Mouse (Mus musculus) mouse trophoblast stem cell (cell line): ENCODE results near the gene Tril.

Source experiments
- in situ Hi-C, 2 experiments: fragments of 300-500 bp; cut with MseI, MboI; formaldehyde crosslinking; loops; 2 replicates in 1 of 2; 3 replicates in 1 of 2; pipeline ENCODE4 v1.15.1; 2025

Gene Tril

DNA sequence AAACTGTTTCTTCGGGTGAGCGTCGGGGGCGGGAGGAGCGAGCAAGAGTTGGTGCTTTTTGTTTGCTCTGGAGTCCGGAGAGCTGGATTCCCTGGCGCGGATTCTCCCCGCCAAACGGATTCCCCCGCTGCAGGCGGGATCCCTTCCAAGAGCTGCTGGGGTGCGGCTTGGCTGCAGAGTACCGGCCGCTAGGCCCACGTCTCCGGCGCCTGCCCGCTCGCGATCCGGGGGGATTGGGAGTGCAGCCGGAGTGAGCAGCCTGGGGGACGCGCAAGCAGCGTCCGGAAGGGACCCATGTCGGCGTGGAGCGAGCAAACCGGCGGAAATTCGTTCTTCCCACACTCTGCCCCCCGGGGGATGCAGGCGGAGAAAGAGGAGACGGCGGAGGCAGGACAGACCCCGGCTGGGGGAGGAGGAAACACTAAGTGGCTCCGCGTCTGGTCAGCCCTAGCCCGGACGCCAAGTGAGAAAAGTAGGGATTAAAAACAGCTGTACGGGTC is at the start of gene Tril:
Gene Tril (minus strand): TSS at position 345 of the 500 bp plus-strand sequence.
- in situ Hi-C loops = no loop called here

DNA sequence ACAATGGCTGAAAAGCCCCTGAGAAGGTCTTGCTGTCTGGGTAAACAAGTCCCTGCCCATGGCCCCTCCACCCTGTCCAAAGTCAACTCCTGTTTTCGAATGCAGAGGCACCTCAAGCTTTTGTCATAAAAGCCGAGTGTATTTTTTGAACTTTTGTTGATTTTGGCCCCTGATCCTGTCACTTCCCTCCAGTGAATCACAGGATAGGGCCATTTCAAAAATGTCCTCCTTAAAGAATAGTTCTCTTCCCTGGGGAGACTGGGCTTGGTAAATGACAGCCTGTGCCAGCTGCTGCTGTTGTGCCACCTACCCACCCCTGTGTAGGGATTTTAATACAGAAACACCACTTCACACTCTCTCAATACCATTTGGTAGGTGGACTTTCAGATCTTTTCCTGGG is 42.4 kb upstream of the Tril start:
- in situ Hi-C loops = no loop called here

- in situ Hi-C loops = no loop called here
Observed at GRCm38 (mm10) chr6:53859106-53859505, 38.5 kb upstream of the Tril start.

DNA sequence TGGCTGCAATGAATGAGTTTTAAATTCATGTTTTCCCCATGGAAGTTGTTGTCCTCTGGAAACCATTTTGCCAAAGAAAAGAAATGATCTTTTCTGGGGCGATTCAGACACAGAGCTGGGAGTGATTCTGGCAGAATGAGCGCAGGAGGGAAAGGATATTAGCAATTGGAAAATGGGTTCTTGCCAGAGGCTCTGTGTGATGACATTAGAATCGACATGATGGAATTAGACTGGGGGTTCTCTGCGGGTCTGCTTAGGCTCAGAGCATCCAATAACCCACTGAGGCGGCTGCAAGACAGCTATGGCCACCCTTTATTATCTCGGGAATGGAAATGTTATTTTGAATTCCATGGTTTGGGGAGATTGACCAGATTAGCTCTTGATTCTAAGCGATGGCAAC is 37.2 kb upstream of the Tril start:
- in situ Hi-C loops = no loop called here

- in situ Hi-C loops = no loop called here
Observed at GRCm38 (mm10) chr6:53856775-53857174, 36.1 kb upstream of the Tril start.

- in situ Hi-C loops = no loop called here
Observed at GRCm38 (mm10) chr6:53854971-53855856, 34.6 kb upstream of the Tril start.

DNA sequence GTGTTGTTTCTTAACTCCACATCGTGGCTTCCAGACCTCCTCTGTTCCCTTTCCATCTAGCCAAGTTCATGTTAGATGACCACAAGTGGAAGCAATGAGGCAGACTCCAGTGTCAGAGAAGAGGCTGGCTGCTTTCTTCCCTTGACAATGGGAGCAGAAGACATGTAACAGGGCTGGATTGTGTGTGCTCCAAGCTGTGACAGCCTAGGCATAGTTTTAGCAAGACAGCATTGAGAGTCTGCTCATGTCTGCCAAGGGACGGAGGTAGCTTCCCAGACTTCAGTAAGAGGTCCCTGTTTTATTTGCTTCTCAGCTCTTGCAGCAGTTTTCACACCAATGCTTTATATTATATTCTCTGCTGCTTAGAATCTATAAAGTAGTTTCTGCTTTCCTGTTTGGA is 33.6 kb upstream of the Tril start:
- in situ Hi-C loops = no loop called here

DNA sequence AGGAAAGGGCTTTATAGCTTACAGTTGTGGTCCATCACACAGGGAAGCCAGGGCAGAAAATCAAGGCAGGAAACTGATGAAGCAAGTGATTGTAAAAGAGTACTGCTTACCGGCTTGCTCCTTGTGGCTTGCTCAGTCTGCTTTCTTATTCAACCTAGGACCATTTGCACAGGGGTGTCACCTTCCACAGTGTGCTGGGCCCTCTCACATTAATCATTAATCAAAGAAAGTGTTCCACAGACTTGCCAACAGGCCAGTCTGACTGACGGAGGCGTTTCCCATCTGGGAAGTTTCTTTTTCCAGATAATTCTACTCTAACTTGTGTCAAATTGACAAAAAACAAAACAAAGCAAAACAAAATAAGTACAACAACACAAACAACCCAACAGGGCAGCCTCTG is 32.9 kb upstream of the Tril start:
- in situ Hi-C loops = no loop called here

DNA sequence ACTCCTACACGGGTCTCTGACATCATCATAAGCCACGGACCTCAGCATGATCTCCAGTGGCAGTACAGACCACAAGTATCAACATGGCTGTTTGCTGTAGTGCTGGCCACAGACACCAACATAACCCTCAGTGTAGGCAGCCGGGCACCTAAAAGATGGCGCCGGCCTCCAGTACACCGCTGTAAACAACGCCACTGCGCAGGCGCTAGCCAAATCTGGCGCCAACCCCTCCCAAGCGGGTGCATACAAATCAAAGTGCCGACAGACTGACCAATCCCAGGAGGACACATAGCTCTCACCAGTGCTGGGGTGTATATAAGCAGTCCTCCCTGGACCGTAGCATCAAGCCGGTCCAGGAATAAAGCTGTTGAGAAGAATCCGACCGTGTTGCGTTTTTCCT is 24.0 kb upstream of the Tril start:
- in situ Hi-C loops = no loop called here

DNA sequence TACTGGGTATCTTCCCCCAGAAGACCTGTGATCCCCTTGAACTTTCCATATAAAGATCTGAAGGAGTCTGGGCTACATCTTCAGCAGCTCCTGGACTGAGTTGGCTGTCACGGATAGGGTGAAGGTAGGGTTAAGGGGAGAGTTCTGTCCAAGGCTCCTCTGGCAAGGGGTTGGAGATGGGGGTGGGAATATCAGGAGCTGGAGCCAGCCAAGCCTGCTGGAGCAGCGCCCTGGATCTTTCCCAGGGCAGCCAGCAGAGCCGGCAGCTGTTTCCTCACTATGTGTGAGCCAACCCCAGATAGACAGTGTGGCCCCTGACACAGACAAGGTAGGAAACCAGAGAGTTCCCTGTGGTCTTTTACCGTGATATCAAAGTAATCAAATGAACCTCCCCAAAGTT is 4.6 kb upstream of the Tril start:
- in situ Hi-C loops = no loop called here

DNA sequence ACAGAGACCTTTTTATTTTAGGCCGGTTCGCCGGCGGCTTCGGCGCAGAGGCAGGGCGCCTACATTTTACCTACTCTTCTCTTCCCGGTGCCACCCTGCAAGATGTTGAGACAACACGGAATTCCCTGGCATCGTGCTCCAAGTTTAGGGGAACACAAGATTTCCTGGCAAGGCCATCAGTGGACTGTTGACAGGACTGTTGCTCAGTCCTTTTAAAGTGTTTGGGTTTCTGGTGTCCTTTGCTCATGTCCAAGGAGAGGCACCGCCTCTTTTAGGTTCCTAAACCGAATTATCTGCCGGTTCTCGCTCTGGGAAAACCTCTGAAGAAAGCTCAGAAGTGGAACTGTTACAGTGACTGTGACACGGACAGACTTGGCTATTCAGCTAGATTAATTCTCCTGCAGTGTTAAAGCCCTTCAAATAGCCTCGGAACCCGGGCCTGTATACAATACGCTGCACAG is 441 bp upstream of the Tril start:
- in situ Hi-C loops = no loop called here

DNA sequence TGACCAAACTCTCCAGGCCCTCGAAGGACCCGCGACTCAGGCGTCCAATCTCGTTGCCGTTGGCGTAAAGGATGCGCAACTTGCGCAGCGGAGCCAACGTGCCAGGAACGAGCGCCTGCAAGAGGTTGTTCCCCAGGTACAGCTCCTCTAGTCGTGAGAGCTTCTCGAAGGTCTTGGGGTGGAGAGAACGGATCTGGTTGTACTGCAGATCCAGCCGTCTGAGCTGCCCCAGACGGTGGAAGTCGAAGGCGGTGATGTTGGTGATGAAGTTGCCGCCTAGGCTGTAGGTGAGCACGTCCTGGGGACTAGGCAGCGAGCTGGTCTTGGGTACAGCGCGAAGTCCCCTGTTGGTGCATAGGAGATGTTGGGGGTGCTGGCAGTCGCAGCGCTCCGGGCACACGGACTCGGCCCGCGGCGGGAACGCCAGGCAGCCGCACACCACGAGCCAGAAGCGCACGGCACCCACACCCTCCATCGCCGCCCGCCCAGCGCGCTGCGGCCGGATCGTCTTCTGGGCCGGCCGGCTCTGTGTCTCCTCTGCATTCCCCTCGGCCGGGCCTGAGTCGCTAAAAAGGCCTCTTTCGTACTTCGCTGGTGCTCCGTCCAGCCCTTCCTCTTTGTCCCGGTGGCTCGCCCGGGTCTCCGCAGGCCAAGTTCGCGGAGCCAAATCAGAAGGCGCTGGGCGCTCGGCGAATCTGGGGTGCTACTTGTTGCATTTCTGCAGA is 707 bp downstream of the Tril start:
- in situ Hi-C loops = no loop called here

- in situ Hi-C loops = no loop called here
Observed at GRCm38 (mm10) chr6:53818732-53819661, 1.6 kb downstream of the Tril start.

- in situ Hi-C loops = no loop called here
Observed at GRCm38 (mm10) chr6:53818264-53818731, 2.3 kb downstream of the Tril start.

- in situ Hi-C loops = no loop called here
Observed at GRCm38 (mm10) chr6:53817763-53818174, 2.9 kb downstream of the Tril start.

DNA sequence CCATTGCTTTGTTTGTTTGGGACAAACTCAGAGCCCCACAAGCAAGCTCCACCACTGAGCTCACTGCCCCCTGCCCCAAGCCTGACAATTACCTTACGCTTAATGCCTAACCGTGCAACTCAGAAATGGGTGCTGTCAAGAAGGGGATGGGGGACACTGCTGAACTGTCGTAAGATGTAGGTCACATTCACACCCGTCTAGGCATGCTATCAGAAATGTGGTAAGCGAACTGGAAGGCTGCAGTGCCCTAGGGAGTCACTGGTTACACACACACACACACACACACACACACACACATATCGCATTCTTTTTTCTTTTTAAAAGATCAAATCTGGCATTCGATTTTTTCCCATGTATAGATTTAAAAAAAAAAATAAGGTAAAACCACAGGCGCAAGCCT is 4.0 kb downstream of the Tril start:
- in situ Hi-C loops = no loop called here

DNA sequence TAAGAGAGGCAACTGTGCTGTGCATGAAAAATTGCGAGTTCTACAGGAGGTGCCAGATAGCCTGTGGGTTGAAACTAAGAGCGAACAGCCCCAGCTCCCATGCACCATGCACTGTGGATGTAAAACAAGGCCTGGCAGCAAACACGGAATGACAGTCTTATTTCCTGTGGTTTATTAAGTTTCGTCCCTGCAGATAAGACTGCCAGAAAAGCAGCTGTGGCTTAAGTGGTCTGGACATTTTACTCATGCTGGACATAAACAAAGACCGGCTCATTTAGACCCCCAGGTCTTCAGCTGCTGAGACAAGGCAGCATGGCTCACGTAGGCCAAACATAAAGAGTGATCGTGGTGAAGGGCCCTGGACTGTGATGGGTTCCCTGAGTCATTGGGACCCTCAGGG is 4.9 kb downstream of the Tril start:
- in situ Hi-C loops = no loop called here

GRCm38 (mm10) chr6:53814214-53814613 is 6.4 kb downstream of the Tril start:
- in situ Hi-C loops = no loop called here

GRCm38 (mm10) chr6:53812242-53812641 is 8.4 kb downstream of the Tril start:
- in situ Hi-C loops = no loop called here

DNA sequence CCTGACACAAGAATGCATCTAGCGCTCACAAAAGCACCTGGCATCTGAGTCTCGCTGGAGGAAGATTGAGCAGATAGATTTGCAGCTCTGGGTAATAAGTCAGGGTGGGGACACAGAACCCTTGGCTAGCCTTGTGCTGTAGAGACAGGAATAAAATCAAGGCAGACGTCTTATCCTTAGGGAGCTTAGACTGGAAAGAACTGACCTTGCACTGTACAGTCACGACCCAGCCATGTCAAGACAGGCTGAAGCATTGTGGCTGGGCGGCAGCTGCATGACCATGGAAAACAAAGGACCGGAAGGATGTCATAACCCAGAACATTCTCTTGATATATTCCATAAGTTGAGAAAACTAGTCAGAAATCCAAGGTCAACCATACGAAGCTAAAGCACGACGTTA is 11.8 kb downstream of the Tril start:
- in situ Hi-C loops = no loop called here

DNA sequence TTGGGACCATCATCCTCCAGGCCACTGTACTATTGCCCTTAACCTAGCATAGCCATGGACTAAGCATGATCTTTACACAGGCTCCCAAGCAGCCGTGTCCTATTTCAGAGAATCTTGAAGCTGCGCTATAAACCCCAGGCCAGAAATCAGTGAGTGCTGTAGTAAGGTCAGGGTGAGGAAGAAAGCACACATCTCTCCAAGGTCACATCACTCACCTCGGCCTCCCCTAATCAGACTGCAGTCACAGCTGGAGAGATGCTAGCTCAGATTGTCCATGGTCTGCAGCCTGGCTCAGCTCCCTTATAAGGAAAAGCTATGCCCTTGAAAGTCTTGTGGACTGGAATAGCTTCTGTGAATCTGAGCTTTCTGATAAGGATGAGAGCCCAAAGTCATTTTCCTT is 13.4 kb downstream of the Tril start:
- in situ Hi-C loops = no loop called here
